Mouse (Mus musculus) lung, postnatal 0 days (tissue): ENCODE measurements around the gene Dexi. TPM values are rescaled to one million over a fixed set of nuclear protein-coding genes. Genes with fewer than 3 reads are reported as not detected.

Experiments used
- ATAC-seq: fragments of 200-750 bp; cut with Nextera tagmentation; 2 replicates; pipeline ENCODE4 v1.8.0; 2017; ENCODE audit warnings: moderate library complexity
- DNase-seq: peaks from one replicate; pipeline ENCODE4 v3.0.0-alpha.2; 2016; ENCODE audit warnings: low spot score
- H3K27ac ChIP-seq: fragments of 300-500 bp; sonication (generic); 2 replicates; pipeline ENCODE4 v1.5.1; 2014; ENCODE audit warnings: antibody characterized with exemption, mild to moderate bottlenecking, low read length, mixed read lengths
- H3K27me3 ChIP-seq: fragments of 300-500 bp; sonication (generic); replicated peaks from 2 replicates; pipeline ENCODE4 v1.6.1; 2014; ENCODE audit warnings: low read length, mixed read lengths; ENCODE audit not compliant: insufficient read depth
- H3K36me3 ChIP-seq: fragments of 300-500 bp; sonication (generic); 2 replicates; pipeline ENCODE4 v1.6.1; 2014; ENCODE audit warnings: low read length, mixed read lengths; ENCODE audit not compliant: insufficient read depth
- H3K4me1 ChIP-seq: fragments of 300-500 bp; sonication (generic); 2 replicates; pipeline ENCODE4 v1.6.1; 2014; ENCODE audit warnings: antibody characterized with exemption, low read depth, low read length, mixed read lengths; ENCODE audit not compliant: insufficient read depth
- H3K4me2 ChIP-seq: fragments of 300-500 bp; sonication (generic); replicated peaks from 2 replicates; pipeline ENCODE4 v1.6.1; 2014; ENCODE audit warnings: low read depth, mild to moderate bottlenecking, low read length, moderate library complexity, mixed read lengths
- H3K4me3 ChIP-seq: fragments of 300-500 bp; sonication (generic); 2 replicates; pipeline ENCODE4 v1.5.1; 2014; ENCODE audit warnings: low read depth, low read length
- H3K9ac ChIP-seq: fragments of 300-500 bp; sonication (generic); replicated peaks from 2 replicates; pipeline ENCODE4 v1.6.1; 2014; ENCODE audit warnings: low read depth, mild to moderate bottlenecking
- H3K9me3 ChIP-seq: fragments of 300-500 bp; sonication (generic); 2 replicates; pipeline ENCODE4 v1.6.1; 2016; ENCODE audit warnings: low read length, mixed read lengths
- CTCF ChIP-seq: IDR thresholded peaks from 2 replicates; pipeline ENCODE4 v1.5.1; 2016; ENCODE audit warnings: antibody characterized with exemption, mild to moderate bottlenecking
- EP300 ChIP-seq: IDR thresholded peaks from 2 replicates; pipeline ENCODE4 v1.6.1; 2016; ENCODE audit warnings: antibody characterized with exemption, mild to moderate bottlenecking, control low read depth
- WGBS: fragments of 180-500 bp; shearing (Covaris S2); extraction: QIAGEN DNeasy Blood & Tissue Kit; methylation state at CpG from one replicate; pipeline ENCODE4 v1.1.7; 2014; 5-methylcytosine and 5-hydroxymethylcytosine counted together
- polyA plus RNA-seq: library from polyadenylated mRNA; unstranded; fragments of >200 nt; fragmentation: Nextera tagmentation; extraction: Ambion mirVana; gene quantifications from 2 replicates; pipeline ENCODE4 v1.2.1, GENCODE M21; 2015

The Dexi gene
- polyA plus RNA-seq, 1 experiment from 2014 or later: 19.4 TPM

- Histone ChIP-seq H3K9ac (no peak overlapping the region), H3K27ac (no peak overlapping the region), H3K4me1 (peaks cover 16% of the 10 kb centered on the region; the same call in 1 of the 2 replicates), H3K36me3 (no peaks in the 10 kb centered on the region), H3K4me3 (no peak overlapping the region), H3K9me3 (no peaks in the 10 kb centered on the region), H3K27me3 (no peaks in the 10 kb centered on the region), H3K4me2 (no peak overlapping the region)
- 64% methylated on average over 5 of the region's 5 CpGs for WGBS
- DNase-seq: no peak
- no peak for TF ChIP-seq EP300
- no peak for TF ChIP-seq CTCF
- ATAC-seq: no peak
These were observed 6.5 kb downstream of the Dexi start for GRCm38 (mm10) chr16:10536323-10536722.

- DNase-seq: no peak
- no peaks in the 10 kb centered on the region for H3K27me3 ChIP-seq
- no peak for TF ChIP-seq EP300
- TF ChIP-seq CTCF: no peak
- H3K27ac ChIP-seq: no peak overlapping the region
- H3K9ac ChIP-seq: no peak overlapping the region
- no peaks in the 10 kb centered on the region for H3K4me1 ChIP-seq
- 62% methylated on average over 7 of the region's 7 CpGs for WGBS
- H3K4me3 ChIP-seq: no peak overlapping the region
- no peaks in the 10 kb centered on the region for H3K9me3 ChIP-seq
- peaks cover 10% of the 10 kb centered on the region; the same call in 1 of the 2 replicates for H3K36me3 ChIP-seq
- ATAC-seq: no peak
- H3K4me2 ChIP-seq: no peak overlapping the region
These were observed 8.3 kb downstream of the Dexi start for GRCm38 (mm10) chr16:10534567-10534966.

GRCm38 (mm10) chr16:10533781-10534180, 9.1 kb downstream of the Dexi start:
- Histone ChIP-seq H3K9ac (no peak overlapping the region), H3K4me2 (no peak overlapping the region), H3K27me3 (no peaks in the 10 kb centered on the region), H3K36me3 (peaks cover 10% of the 10 kb centered on the region; the same call in 1 of the 2 replicates), H3K9me3 (no peaks in the 10 kb centered on the region), H3K4me3 (no peak overlapping the region), H3K4me1 (no peaks in the 10 kb centered on the region), H3K27ac (no peak overlapping the region)
- ATAC-seq: no peak
- no peak for DNase-seq
- WGBS: 97% methylated on average over 4 of the region's 4 CpGs
- TF ChIP-seq CTCF (no peak), EP300 (no peak)

DNA sequence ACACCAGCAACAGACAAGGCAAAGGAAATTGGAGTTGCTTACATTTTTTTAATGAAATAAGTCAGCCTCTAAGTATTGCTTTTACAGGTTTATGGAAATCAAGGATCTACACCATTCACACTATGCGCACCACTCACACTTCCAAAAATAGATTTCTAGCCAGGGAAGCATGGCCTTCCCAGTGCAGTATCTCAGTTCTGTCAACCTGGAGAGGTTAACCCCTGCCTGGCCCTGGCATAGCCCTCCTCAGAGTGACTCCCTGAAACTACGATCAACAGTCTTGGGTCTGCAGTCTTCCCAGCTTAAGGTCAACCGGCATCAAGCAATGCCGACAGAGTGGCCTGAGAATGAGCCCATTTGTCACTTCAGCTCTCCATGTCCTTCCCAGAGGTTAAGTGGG, 12.7 kb downstream of the Dexi start:
- no peaks in the 10 kb centered on the region for H3K4me1 ChIP-seq
- WGBS: 84% methylated on average over 4 of the region's 4 CpGs
- H3K4me3 ChIP-seq: no peak overlapping the region
- H3K27me3 ChIP-seq: no peaks in the 10 kb centered on the region
- H3K27ac ChIP-seq: no peak overlapping the region
- H3K4me2 ChIP-seq: no peak overlapping the region
- DNase-seq (no peak), ATAC-seq (no peak)
- no peak overlapping the region for H3K9ac ChIP-seq
- H3K36me3 ChIP-seq: peaks cover 10% of the 10 kb centered on the region; the same call in 1 of the 2 replicates
- no peak for TF ChIP-seq CTCF
- TF ChIP-seq EP300: no peak
- H3K9me3 ChIP-seq: no peaks in the 10 kb centered on the region

DNA sequence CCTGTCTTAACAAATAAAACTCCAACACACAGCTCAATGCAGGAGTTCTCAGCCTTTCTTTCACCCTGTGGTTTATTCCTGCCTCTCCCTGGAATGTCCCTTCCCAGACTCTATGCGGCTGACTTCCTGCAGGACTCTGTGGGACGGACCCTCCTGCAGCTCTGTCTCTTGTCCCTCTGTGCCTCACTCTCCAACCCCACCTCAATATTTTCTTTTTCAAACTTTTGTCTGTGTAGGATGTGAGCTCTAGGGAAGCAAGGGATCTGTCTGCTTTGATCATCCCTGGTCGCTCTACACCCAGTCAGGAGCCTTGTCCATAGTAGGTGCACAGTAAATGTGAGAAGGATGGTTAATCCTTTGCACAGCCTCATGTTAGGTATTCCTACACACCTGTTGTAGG, 14.5 kb downstream of the Dexi start:
- DNase-seq (no peak), ATAC-seq (no peak)
- no peaks in the 10 kb centered on the region for H3K4me1 ChIP-seq
- H3K9me3 ChIP-seq: no peaks in the 10 kb centered on the region
- 78% methylated on average over 3 of the region's 3 CpGs for WGBS
- H3K27ac ChIP-seq: no peak overlapping the region
- TF ChIP-seq CTCF: no peak
- TF ChIP-seq EP300: no peak
- no peaks in the 10 kb centered on the region for H3K27me3 ChIP-seq
- no peak overlapping the region for H3K9ac ChIP-seq
- peaks cover 10% of the 10 kb centered on the region; the same call in 1 of the 2 replicates for H3K36me3 ChIP-seq
- no peak overlapping the region for H3K4me3 ChIP-seq
- no peak overlapping the region for H3K4me2 ChIP-seq

DNA sequence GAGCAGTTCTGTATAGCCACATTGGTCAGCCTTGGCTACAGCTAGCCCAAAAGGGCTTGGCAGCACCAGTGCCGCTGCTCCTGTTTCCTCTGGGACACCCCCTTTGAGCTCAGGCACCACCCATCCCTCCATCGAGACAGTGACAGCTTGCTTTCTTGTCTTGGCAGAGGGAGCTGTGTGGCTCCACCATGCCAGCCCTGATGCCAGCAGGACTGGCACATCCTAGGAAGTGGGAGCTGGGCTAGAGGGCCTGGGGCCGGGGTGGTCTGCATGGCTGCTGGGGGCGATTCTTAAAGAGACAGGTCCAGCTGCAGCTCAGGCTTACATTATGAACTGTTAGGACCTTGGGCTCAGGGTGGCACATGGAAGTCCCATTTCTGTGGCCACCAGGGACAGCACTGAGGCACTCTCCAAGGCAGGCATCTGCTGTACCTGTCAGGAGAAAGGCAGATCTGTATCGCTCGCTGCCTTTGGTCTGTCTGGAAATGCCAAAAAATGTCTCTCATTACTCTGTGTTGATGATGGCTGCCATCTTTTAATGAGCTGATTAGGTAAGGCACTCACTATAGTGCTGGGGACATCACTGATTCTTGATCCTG, 15.7 kb downstream of the Dexi start:
- DNase-seq (no peak), ATAC-seq (no peak)
- H3K4me1 ChIP-seq: no peaks in the 10 kb centered on the region
- no peak overlapping the region for H3K27ac ChIP-seq
- H3K9me3 ChIP-seq: no peaks in the 10 kb centered on the region
- no peaks in the 10 kb centered on the region for H3K27me3 ChIP-seq
- H3K4me2 ChIP-seq: no peak overlapping the region
- H3K36me3 ChIP-seq: peaks cover 10% of the 10 kb centered on the region; the same call in 1 of the 2 replicates
- H3K9ac ChIP-seq: no peak overlapping the region
- TF ChIP-seq CTCF (peak; percentile 12; the same call in 1 of the 2 replicates), EP300 (no peak)
- H3K4me3 ChIP-seq: no peak overlapping the region
- 73% methylated on average over 6 of the region's 6 CpGs for WGBS
